Mouse (Mus musculus) kidney, adult 18-20 months (tissue): ENCODE data around the gene Trpv6.

Experiments used
- DNase-seq: peaks from one replicate; pipeline ENCODE4 v3.0.0; 2021

Trpv6 gene

GRCm38 (mm10) chr6:41621241-41621990, 14.8 kb downstream of the Trpv6 start:
- DNase-seq, result no peak

GRCm38 (mm10) chr6:41620173-41620798, 15.9 kb downstream of the Trpv6 start:
- no peak for DNase-seq

GRCm38 (mm10) chr6:41607637-41608036, 28.6 kb downstream of the Trpv6 start:
- no peak for DNase-seq

- no peak for DNase-seq
Measured at GRCm38 (mm10) chr6:41606214-41606613, 30.0 kb downstream of the Trpv6 start.

GRCm38 (mm10) chr6:41605794-41606104, 30.5 kb downstream of the Trpv6 start:
- no peak for DNase-seq

- peak; percentile 57 for DNase-seq
Measured at GRCm38 (mm10) chr6:41605061-41605793, 31.0 kb downstream of the Trpv6 start, which contains the start of gene Ephb6. Gene Ephb6 (plus strand): TSS chr6:41605482.

GRCm38 (mm10) chr6:41604401-41605050, 31.7 kb downstream of the Trpv6 start:
- DNase-seq, result peak; percentile 38

GRCm38 (mm10) chr6:41582189-41582588, 54.0 kb downstream of the Trpv6 start:
- no peak for DNase-seq

- DNase-seq, result no peak
Measured at GRCm38 (mm10) chr6:41581295-41581694, 54.9 kb downstream of the Trpv6 start.

- no peak for DNase-seq
Measured at GRCm38 (mm10) chr6:41577297-41577696, 58.9 kb downstream of the Trpv6 start.

GRCm38 (mm10) chr6:41576526-41577097, 59.6 kb downstream of the Trpv6 start:
- DNase-seq, result no peak
